Mouse (Mus musculus) erythroblast, adult 5-6 weeks (primary cell): Measurements from ENCODE around the gene Fancm. TPM values are rescaled to one million over a fixed set of nuclear protein-coding genes. Genes with fewer than 3 reads are reported as not detected.

Experiments
- ATAC-seq: replicated peaks from 2 replicates; pipeline ENCODE4 v1.8.0; 2016; ENCODE audit warnings: moderate number of reproducible peaks, mild to moderate bottlenecking, moderate TSS enrichment, inconsistent platforms; ENCODE audit not compliant: poor library complexity, low FRiP score, severe bottlenecking
- total RNA-seq, 2 experiments: library from RNA; stranded (forward) in 1 of 2; stranded (reverse) in 1 of 2; fragments of 150-400 nt in 1 of 2; fragments of 200-764, 138-1000 nt in 1 of 2; gene quantifications; 2 replicates each; pipeline versions ENCODE4 v1.2.3 to v1.2.4; 2015 to 2017; ENCODE audit warnings: low replicate concordance in 2 of 2

The Fancm gene
- 4.2 and 6.5 TPM in 2 replicates for total RNA-seq (2015; ENCODE audit: low replicate concordance)
- total RNA-seq (2017; ENCODE audit: low replicate concordance) = 15.2 and 34.8 TPM in 2 replicates

DNA sequence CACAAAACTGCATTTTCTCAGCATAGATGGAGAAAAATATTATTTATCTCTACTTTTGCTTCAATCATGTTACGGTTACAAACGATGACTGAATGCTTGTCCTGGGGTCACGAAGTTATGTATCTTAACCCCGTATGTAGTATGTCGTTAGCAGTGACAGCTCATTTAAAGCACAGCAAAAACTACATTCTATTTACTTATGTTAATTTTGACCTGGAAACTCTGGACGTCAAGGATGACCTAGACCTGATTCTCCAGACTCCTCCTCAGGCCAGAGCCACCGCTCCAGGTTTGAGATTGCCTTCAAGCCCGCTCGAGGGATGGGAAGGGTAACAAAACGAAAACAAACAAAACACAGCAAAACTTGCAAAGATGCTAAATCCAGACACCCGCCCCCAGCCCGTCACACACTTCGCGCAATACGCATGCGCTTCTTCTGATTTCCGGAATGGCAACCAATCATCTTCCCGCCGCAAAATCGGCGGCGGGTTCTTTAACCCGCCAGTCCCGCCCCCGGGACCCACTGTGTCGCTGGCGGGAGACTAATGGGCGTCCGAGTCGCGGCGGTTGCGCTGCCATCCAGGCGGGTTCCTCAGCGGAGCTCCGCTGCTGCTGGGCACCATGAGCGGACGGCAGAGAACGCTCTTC lies at the start of gene Fancm:
TSS of gene Fancm (plus strand) at position 519 of the 648 bp plus-strand sequence.
- ATAC-seq = peak; percentile 76

DNA sequence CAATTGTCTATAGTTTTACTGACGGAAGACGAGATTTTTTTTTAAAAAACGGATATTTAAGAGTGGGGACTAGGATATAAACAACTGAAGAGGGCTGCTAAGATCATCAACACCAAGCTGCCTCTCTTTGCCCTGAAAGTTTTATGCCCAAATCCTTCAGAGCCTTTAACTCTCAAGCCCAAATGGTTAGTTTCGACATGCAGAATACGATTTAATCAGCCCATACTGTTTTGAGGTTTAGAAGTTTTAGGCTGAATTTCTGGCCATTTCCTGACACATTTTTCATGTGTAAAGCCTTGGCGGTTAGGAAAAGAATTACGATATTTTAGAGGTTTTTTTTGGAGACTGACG lies 39.6 kb upstream of the Fancm start:
- peak; percentile 51 for ATAC-seq

DNA sequence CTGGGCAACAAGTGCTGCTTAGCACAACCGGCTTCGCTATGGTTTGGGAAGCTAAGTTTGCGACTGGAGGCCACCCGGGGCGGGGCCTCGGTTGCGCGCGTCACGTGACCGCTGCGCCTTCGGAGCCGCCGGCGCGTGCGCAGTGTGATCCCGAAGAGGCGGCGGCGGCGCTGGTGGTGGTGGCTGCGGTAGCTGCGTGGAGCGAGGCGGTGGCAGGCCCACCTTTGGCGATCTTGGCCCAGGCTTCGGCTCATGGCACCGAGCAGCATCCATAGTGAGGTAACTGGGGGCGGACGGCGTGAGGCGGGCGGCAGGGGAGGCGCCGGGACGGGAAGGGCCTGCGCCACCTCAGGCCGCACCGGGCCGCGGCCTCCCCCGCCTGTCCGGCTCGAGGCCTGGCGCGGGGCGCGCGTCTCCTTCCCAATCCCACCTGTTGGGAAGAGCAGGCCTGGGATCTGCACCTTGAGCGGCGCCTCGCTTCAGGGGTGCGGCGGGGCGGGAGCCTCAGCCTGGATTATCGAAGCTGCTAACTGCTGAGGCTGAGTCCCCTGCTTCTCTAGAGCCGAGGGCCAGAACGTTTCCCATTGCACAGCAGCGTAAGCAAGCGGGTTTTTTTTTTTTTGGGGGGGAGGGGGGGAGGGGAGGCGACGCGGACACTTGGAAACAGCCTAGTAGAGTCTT lies 39.1 kb upstream of the Fancm start, which contains the start of gene Prpf39:
TSS of gene Prpf39 (plus strand) at position 144 of the 681 bp plus-strand sequence.
- peak; percentile 92 for ATAC-seq

GRCm38 (mm10) chr12:65036892-65037545 lies 38.4 kb upstream of the Fancm start:
- peak; percentile 74 for ATAC-seq

DNA sequence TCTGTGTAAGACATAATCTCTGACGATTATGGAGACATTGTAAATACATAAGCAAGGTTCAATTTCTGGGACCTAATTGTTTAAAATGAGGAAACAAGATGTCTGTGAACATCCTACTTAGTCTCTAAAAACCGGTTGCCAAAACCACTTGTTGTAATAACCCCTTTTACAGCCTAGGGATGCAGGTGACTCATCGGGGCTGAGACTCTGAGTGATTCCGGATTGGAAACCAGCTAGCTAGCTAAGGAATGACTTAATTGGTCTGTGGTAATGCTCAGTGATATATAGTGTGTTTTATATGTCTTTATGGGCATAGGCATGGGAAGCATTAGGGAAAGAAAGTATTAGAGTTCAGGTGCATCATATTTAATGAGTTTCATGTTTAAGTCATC lies 37.9 kb upstream of the Fancm start:
- ATAC-seq = 0 out of 2 replicates have a peak, but pooled peaks have one; percentile 36

GRCm38 (mm10) chr12:65048799-65049198 lies 26.6 kb upstream of the Fancm start:
- no peak for ATAC-seq

DNA sequence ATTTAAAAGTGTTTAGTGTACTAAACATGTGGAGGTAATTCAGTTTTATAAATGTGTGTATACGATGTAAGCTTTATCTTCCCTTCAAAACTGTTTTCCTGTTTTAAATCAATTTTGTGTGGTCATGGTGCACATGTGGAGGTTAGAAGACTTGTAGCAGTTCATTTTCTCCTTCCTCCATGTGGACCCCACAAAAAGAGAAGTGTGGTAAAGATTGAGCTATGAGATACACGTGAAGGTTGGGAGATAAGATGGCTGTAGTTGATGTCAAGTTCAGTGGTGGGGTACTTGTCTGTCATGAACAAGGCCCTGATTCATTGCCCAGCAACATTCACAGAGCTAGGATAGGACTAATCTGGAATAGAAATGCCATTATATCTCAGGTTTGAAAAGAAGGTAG lies 17.2 kb upstream of the Fancm start:
- no peak for ATAC-seq

- no peak for ATAC-seq
Observed at GRCm38 (mm10) chr12:65061082-65061481, 14.3 kb upstream of the Fancm start.

DNA sequence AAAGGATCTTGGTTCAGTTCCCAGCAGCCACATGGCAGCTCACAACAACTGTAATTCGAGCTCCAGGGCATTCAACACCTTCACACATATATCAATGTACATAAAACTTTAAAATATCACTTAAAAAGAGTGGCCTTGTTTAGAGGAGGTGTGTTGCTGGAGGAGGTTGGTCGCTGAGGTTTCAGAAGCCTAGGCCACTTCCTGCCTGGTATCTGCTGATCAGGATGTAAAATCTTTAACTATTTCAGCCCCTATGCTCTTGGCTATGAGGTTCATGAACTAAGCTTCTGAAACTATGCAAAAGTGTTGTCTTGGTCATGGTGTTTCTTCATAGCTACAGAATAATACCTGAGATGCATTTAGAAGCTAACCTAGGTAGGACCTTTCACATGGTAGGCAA lies 10.2 kb upstream of the Fancm start:
- ATAC-seq = no peak

GRCm38 (mm10) chr12:65066234-65066633 lies 9.2 kb upstream of the Fancm start:
- no peak for ATAC-seq

- no peak for ATAC-seq
Observed at GRCm38 (mm10) chr12:65068409-65068808, 7.0 kb upstream of the Fancm start.

DNA sequence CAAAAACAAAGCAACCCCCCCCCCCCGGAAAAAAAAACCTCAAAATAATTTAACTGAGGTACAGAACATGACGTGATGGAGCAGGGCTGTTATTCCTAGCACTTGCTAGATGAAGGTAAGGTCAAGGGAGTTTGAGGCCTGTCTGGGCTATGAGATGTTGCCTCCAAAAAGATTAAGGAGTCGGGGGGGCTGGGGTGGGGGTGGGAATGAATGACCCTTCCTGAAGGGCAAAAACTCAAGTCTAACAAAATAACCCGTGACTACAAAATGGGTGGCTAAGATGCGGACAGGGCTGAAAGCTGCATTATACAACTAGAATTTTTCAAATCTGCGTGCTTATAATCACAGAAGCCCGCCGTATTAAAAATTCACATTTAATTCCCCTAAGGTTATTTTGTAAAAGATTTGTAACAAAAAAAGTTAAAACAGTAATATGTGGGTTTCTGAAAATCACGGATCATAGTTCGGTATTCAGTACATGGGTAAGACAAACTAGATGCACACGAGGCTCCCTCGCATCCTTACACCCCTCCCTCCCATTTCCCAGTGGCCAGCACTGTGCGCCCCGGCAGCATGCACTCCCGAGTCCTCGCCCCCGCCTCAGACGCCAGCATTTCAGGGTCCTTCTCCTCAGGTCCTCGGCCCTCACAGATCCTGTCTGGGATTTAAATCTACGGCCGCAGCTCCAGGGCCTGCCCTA lies 2.3 kb upstream of the Fancm start:
- ATAC-seq = no peak; the same call in 1 of the 2 replicates

- ATAC-seq = peak; percentile 93
Observed at GRCm38 (mm10) chr12:65073611-65074178, 1.7 kb upstream of the Fancm start, which contains the start of gene Fkbp3. Gene Fkbp3 (minus strand): TSS chr12:65074007.

DNA sequence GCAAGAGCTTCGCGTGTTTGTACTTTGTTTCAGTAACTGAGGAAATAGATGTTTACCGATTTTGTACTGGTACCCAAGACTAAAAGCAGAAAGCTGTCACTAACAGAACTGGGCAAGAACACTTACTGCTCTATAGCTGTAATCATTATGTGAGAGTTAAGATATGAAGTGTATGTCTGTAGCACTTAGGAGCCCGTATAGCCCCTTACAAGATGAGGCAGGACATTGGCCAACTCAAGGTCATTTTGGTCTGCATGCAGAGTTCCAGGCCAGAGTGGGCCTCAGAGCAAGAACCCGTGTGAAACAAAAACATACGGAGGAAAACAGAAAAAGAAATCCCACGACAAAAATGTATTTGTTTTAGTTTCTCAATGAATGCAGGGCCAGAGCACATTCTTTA lies 752 bp upstream of the Fancm start:
- no peak for ATAC-seq

GRCm38 (mm10) chr12:65075733-65076310 lies 419 bp downstream of the Fancm start:
- no peak for ATAC-seq

- ATAC-seq = no peak
Observed at GRCm38 (mm10) chr12:65076906-65077305, 1.5 kb downstream of the Fancm start.

DNA sequence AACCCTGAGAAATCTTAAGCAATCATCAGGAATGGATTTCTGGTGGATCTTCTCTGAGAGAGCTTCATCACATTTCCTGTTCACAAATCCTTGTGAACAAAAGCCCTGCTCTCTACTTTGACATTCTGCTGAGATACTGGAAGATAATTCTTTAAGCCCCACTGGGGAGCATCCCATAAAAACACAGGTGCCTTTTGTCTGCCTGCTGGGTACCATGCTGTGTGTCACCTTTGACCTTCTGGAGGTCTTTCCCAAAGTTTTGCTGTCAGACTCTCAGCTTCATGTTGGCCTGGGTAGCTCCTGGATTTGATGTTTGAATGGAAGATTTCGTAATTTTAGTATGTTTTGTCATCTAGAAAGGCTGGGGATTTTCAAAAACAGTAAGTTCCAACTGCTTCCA lies 33.3 kb downstream of the Fancm start:
- ATAC-seq = no peak

DNA sequence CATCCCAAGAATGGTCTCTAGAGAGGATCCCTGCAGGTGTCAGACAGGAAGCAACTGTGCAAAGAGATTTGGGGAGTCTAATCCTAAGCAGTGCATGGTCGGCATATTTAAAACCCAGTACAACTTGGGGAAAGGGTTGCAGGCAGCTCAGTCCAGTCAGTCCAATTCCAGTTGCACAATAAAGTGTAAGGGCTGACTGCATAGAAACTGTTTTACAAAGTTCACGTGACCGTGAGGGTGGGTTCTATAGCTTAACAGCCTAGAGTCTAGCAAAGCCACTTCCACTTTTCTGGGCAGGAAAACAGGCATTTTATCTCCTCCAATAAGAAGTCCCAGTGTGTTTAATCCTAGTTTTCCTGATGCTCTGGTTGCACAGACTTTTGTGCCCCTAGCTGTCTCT lies 36.1 kb downstream of the Fancm start:
- ATAC-seq = no peak

DNA sequence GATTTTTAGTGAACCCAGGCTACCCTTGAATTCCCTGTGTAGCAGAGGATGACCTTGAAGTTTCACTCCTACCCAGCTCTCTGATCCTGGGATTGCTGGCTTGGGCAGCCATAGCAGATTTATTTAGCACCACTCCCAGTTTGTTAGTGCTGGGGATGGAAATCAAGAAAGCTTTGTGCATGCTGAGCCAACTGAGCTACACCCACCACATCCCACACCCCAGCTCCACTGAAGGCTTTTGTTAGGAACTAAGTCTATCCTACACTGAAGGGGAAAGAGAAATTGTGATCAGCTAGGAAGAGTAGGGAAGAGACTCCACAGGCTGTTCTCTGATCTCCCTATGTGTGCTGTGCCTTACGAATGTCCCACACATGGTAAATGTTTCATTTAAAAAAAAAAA lies 37.4 kb downstream of the Fancm start:
- ATAC-seq = no peak

DNA sequence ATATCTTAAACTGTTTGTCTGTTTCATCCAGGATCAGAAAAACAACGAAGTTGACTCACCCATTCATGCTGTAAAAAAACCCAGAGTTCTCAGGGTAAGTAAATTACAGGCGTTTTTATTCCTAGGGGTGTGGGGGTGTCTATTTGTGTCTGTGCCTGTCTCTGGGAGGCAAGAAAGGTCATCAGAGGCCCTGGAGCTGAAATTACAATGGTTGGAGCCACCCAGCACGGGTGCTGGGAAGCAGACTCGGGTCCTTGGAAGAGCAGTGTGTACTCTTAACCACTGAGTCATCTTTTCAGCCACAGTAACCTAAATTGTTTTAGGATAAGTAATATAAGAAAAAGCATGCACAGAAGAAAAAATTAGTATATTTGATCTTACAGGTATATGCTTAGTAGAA lies 38.5 kb downstream of the Fancm start:
- no peak for ATAC-seq
